Mouse (Mus musculus): ENCODE measurements around the gene Qser1. TPM values are rescaled to one million over a fixed set of nuclear protein-coding genes. Genes with fewer than 3 reads are reported as not detected.

The Qser1 gene
- total and polyA plus RNA-seq, 2 experiments from 2014 or later: 3.4 to 14.1 TPM

DNA sequence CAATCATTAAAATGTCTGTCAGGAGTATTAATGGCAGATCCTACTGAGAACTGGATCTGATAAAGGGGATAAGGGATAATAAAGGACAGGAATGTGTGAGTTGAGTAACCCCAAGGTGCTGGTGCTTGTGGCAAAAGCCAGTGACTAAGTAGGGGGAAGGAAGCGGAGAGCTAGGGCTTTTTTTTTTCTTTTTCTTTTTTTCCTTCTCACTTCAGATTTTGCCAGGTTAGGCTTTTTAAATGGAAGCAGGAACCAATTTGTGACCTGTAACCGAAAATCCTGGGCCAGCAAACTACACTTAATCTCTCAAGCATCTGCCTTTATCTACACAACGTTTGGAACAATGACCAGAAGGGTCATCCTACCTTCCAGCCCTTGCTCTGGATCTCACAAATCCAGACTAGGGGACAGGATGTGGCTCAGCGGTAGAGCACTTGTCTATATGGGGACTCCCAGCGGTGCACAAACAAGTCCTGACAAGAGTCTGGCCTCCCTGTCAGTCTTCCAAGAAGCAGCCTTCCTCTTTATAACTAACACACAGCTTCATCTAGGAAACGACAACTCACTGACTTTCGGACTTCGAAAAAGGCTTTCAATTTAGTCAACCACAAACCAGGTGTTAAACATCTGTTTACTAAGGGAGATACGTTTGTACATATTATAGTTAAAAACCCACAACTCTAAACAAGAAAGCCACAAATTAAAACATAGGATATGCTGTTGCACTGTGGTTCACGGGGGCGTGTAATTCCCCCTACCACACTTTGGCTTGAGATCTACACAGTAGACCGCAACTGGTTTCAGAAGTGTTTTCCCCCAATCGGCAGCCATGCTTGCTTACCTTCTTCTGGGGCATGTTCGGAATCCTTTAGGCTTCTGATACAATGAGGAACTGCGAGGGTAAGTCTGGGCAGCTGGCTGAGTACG is 31.9 kb upstream of the Qser1 start:
- ATAC-seq (ENCODE audit: low FRiP score) (no peak), DNase-seq (ENCODE audit: low spot score) (no peak)
- no peaks in the 10 kb centered on the region for H3K4me1 ChIP-seq (ENCODE audit: insufficient read depth, low read length)
- peak overlapping the region; percentile 43; the same call in 1 of the 2 replicates for H3K4me3 ChIP-seq (ENCODE audit: low read depth, low read length)
- peak overlapping the region; percentile 97 for H3K4me2 ChIP-seq (ENCODE audit: low read depth, low read length, poor library complexity, severe bottlenecking)
- no peak overlapping the region for H3K9ac ChIP-seq (replicated peaks; ENCODE audit: low read length, poor library complexity, severe bottlenecking)
- no peaks in the 10 kb centered on the region for H3K9me3 ChIP-seq (ENCODE audit: low read length)
- H3K36me3 ChIP-seq (ENCODE audit: insufficient read depth, low read length): no peaks in the 10 kb centered on the region
- no peak for TF ChIP-seq CTCF (IDR thresholded peaks at IDR 0.05)
- WGBS: 37% methylated on average over 16 of the region's 16 CpGs
- 0 out of 2 replicates have a peak, but pooled peaks cover 3% of the 10 kb centered on the region for H3K27me3 ChIP-seq (ENCODE audit: insufficient read depth, low read length)
- no peak overlapping the region for H3K27ac ChIP-seq (ENCODE audit: low read depth, low read length)

- H3K9ac ChIP-seq (replicated peaks; ENCODE audit: low read length, poor library complexity, severe bottlenecking): no peak overlapping the region
- no peaks in the 10 kb centered on the region for H3K36me3 ChIP-seq (ENCODE audit: insufficient read depth, low read length)
- H3K27me3 ChIP-seq (ENCODE audit: insufficient read depth, low read length): 0 out of 2 replicates have a peak, but pooled peaks cover 3% of the 10 kb centered on the region
- peak; percentile 69 for TF ChIP-seq CTCF (IDR thresholded peaks at IDR 0.05)
- no peak overlapping the region for H3K4me3 ChIP-seq (ENCODE audit: low read depth, low read length)
- 47% methylated on average over 2 of the region's 2 CpGs for WGBS
- no peaks in the 10 kb centered on the region for H3K4me1 ChIP-seq (ENCODE audit: insufficient read depth, low read length)
- no peaks in the 10 kb centered on the region for H3K9me3 ChIP-seq (ENCODE audit: low read length)
- no peak overlapping the region for H3K4me2 ChIP-seq (ENCODE audit: low read depth, low read length, poor library complexity, severe bottlenecking)
- DNase-seq (ENCODE audit: low spot score) (peak; percentile 59), ATAC-seq (ENCODE audit: low FRiP score) (no peak)
- no peak overlapping the region for H3K27ac ChIP-seq (ENCODE audit: low read depth, low read length)
Observed at GRCm38 (mm10) chr2:104847645-104848044, 31.1 kb upstream of the Qser1 start.

DNA sequence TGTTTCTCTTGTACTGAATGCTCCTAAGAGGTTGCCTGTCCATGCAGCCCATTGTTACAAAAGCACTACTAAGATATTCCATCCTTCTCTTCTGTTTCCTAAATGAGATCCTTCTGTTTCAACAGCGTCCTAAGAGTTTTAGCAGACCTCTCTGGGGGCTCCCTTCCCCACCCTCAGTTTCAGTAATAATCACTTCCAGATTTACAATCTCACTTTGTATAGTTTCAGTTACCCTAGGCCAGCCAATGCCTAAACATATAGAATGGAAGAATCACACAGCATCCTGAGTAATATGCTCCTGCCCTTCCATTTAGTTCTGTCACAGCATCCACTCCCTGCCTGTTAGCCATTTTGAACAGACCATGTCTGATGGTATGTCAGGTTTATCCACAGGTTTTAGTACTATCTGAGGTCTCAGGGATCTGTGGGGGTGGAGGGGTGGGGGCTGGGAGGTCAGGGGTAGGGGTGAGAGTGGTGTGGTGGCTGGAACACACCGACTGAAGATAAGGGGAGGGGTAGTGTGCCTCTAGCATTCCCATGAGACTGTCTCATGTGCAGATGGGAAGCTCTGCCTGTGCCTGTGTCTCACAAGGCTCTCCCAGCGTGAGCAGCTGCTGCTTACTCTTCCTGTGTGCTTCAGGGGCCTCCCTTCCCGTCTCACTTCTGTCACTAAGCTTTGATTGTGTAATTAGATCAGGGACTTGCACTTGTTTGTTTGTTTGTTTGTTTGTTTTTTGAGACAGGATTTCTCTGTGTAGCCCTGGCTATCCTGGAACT is 30.3 kb upstream of the Qser1 start:
- H3K9ac ChIP-seq (replicated peaks; ENCODE audit: low read length, poor library complexity, severe bottlenecking): no peak overlapping the region
- H3K9me3 ChIP-seq (ENCODE audit: low read length): no peaks in the 10 kb centered on the region
- H3K4me2 ChIP-seq (ENCODE audit: low read depth, low read length, poor library complexity, severe bottlenecking): no peak overlapping the region
- ATAC-seq (ENCODE audit: low FRiP score) (no peak), DNase-seq (ENCODE audit: low spot score) (peak; percentile 12)
- WGBS: 46% methylated on average over 4 of the region's 4 CpGs
- no peaks in the 10 kb centered on the region for H3K36me3 ChIP-seq (ENCODE audit: insufficient read depth, low read length)
- no peak overlapping the region for H3K4me3 ChIP-seq (ENCODE audit: low read depth, low read length)
- H3K27me3 ChIP-seq (ENCODE audit: insufficient read depth, low read length): no peaks in the 10 kb centered on the region
- no peaks in the 10 kb centered on the region for H3K4me1 ChIP-seq (ENCODE audit: insufficient read depth, low read length)
- H3K27ac ChIP-seq (ENCODE audit: low read depth, low read length): no peak overlapping the region
- TF ChIP-seq CTCF (IDR thresholded peaks at IDR 0.05): no peak

DNA sequence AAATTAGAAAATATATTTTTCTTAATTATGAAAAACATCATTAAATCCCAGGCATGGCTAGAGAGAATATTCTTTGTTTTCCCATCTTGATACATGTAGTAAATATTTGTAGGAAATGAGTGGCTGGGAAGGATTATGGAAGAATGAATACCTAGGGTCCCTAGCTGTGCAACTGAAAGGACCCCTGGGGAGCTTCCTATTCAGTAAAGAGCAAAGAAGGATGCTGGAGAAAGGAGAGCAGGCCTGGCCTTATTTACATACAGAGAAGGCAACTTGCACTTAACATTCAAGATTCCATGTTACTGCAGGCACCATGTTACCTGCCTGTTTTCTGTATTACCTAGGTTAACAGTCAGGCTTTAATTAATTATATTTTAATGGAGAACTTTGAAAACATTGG is 26.0 kb upstream of the Qser1 start:
- Histone ChIP-seq H3K4me2 (ENCODE audit: low read depth, low read length, poor library complexity, severe bottlenecking) (no peak overlapping the region), H3K36me3 (ENCODE audit: insufficient read depth, low read length) (no peaks in the 10 kb centered on the region), H3K9ac (replicated peaks; ENCODE audit: low read length, poor library complexity, severe bottlenecking) (no peak overlapping the region), H3K27ac (ENCODE audit: low read depth, low read length) (no peak overlapping the region), H3K9me3 (ENCODE audit: low read length) (no peaks in the 10 kb centered on the region), H3K4me3 (ENCODE audit: low read depth, low read length) (no peak overlapping the region), H3K27me3 (ENCODE audit: insufficient read depth, low read length) (no peaks in the 10 kb centered on the region), H3K4me1 (ENCODE audit: insufficient read depth, low read length) (no peaks in the 10 kb centered on the region)
- no peak for ATAC-seq (ENCODE audit: low FRiP score)
- TF ChIP-seq CTCF (IDR thresholded peaks at IDR 0.05): no peak
- DNase-seq (ENCODE audit: low spot score): no peak

GRCm38 (mm10) chr2:104841736-104842135 is 25.2 kb upstream of the Qser1 start:
- H3K36me3 ChIP-seq (ENCODE audit: insufficient read depth, low read length): no peaks in the 10 kb centered on the region
- no peaks in the 10 kb centered on the region for H3K4me1 ChIP-seq (ENCODE audit: insufficient read depth, low read length)
- 89% methylated on average over 7 of the region's 7 CpGs for WGBS
- no peak for TF ChIP-seq CTCF (IDR thresholded peaks at IDR 0.05)
- H3K9ac ChIP-seq (replicated peaks; ENCODE audit: low read length, poor library complexity, severe bottlenecking): no peak overlapping the region
- H3K27ac ChIP-seq (ENCODE audit: low read depth, low read length): no peak overlapping the region
- no peaks in the 10 kb centered on the region for H3K9me3 ChIP-seq (ENCODE audit: low read length)
- no peak for DNase-seq (ENCODE audit: low spot score)
- no peaks in the 10 kb centered on the region for H3K27me3 ChIP-seq (ENCODE audit: insufficient read depth, low read length)
- H3K4me2 ChIP-seq (ENCODE audit: low read depth, low read length, poor library complexity, severe bottlenecking): no peak overlapping the region
- ATAC-seq (ENCODE audit: low FRiP score): no peak
- no peak overlapping the region for H3K4me3 ChIP-seq (ENCODE audit: low read depth, low read length)

- Histone ChIP-seq H3K4me1 (ENCODE audit: insufficient read depth, low read length) (no peaks in the 10 kb centered on the region), H3K4me2 (ENCODE audit: low read depth, low read length, poor library complexity, severe bottlenecking) (no peak overlapping the region), H3K9ac (replicated peaks; ENCODE audit: low read length, poor library complexity, severe bottlenecking) (no peak overlapping the region), H3K27me3 (ENCODE audit: insufficient read depth, low read length) (no peaks in the 10 kb centered on the region), H3K4me3 (ENCODE audit: low read depth, low read length) (no peak overlapping the region), H3K9me3 (ENCODE audit: low read length) (no peaks in the 10 kb centered on the region), H3K36me3 (ENCODE audit: insufficient read depth, low read length) (no peaks in the 10 kb centered on the region), H3K27ac (ENCODE audit: low read depth, low read length) (no peak overlapping the region)
- ATAC-seq (ENCODE audit: low FRiP score) (no peak), DNase-seq (ENCODE audit: low spot score) (no peak)
- TF ChIP-seq CTCF (IDR thresholded peaks at IDR 0.05): peak; percentile 19; the same call in 1 of the 2 replicates
Observed at GRCm38 (mm10) chr2:104840974-104841373, 24.4 kb upstream of the Qser1 start.
